Mouse (Mus musculus) cerebellum, adult 8-10 months (tissue): ENCODE measurements around the gene Picalm.
A peak's percentile ranks its signal among the peaks of the same experiment; 100 is the strongest.
"Not testable (repeated sequence)": the region's sequence is repeated elsewhere in the genome, so short reads cannot be mapped to it uniquely, and the experiment has no call there.

ENCODE experiments used
- DNase-seq: peaks from one replicate; pipeline ENCODE4 v3.0.0; 2022

Gene Picalm

GRCm38 (mm10) chr7:90132322-90132721 lies 2.3 kb downstream of the Picalm start:
- DNase-seq: no peak

GRCm38 (mm10) chr7:90136736-90137135 lies 6.7 kb downstream of the Picalm start:
- DNase-seq: no peak

GRCm38 (mm10) chr7:90138359-90138758 lies 8.3 kb downstream of the Picalm start:
- no peak for DNase-seq

- DNase-seq: no peak
Observed at GRCm38 (mm10) chr7:90140290-90140689, 10.3 kb downstream of the Picalm start.

- DNase-seq: no peak
Observed at GRCm38 (mm10) chr7:90144275-90144674, 14.3 kb downstream of the Picalm start.

GRCm38 (mm10) chr7:90144971-90145370 lies 15.0 kb downstream of the Picalm start:
- DNase-seq: no peak

- DNase-seq: no peak
Observed at GRCm38 (mm10) chr7:90145376-90145775, 15.4 kb downstream of the Picalm start.

- DNase-seq: no peak
Observed at GRCm38 (mm10) chr7:90145897-90146296, 15.9 kb downstream of the Picalm start.

- no peak for DNase-seq
Observed at GRCm38 (mm10) chr7:90146321-90146720, 16.3 kb downstream of the Picalm start.

- DNase-seq: no peak
Observed at GRCm38 (mm10) chr7:90148023-90148422, 18.0 kb downstream of the Picalm start.

GRCm38 (mm10) chr7:90148516-90148915 lies 18.5 kb downstream of the Picalm start:
- DNase-seq: no peak

- peak; percentile 61 for DNase-seq
Observed at GRCm38 (mm10) chr7:90150311-90150710, 20.3 kb downstream of the Picalm start.

GRCm38 (mm10) chr7:90158034-90158433 lies 28.0 kb downstream of the Picalm start:
- DNase-seq: no peak

GRCm38 (mm10) chr7:90160598-90160997 lies 30.6 kb downstream of the Picalm start:
- DNase-seq: no peak

GRCm38 (mm10) chr7:90164276-90164675 lies 34.3 kb downstream of the Picalm start:
- no peak for DNase-seq

GRCm38 (mm10) chr7:90165970-90166369 lies 36.0 kb downstream of the Picalm start:
- no peak for DNase-seq

- not testable (repeated sequence) for DNase-seq
Observed at GRCm38 (mm10) chr7:90167777-90168176, 37.8 kb downstream of the Picalm start.

- DNase-seq: no peak
Observed at GRCm38 (mm10) chr7:90173778-90174177, 43.8 kb downstream of the Picalm start.

GRCm38 (mm10) chr7:90175576-90175975 lies 45.6 kb downstream of the Picalm start:
- no peak for DNase-seq

GRCm38 (mm10) chr7:90180635-90181034 lies 50.6 kb downstream of the Picalm start:
- DNase-seq: no peak

- DNase-seq: no peak
Observed at GRCm38 (mm10) chr7:90200251-90200650, 70.2 kb downstream of the Picalm start.

GRCm38 (mm10) chr7:90201877-90202465 lies 72.0 kb downstream of the Picalm start:
- DNase-seq: no peak

GRCm38 (mm10) chr7:90203914-90204313 lies 73.9 kb downstream of the Picalm start:
- DNase-seq: no peak

- DNase-seq: no peak
Observed at GRCm38 (mm10) chr7:90210116-90210515, 80.1 kb downstream of the Picalm start.

GRCm38 (mm10) chr7:90210947-90211346 lies 80.9 kb downstream of the Picalm start:
- no peak for DNase-seq
